Mouse (Mus musculus): ENCODE measurements around the gene Mien1. TPM values are rescaled to one million over a fixed set of nuclear protein-coding genes. Genes with fewer than 3 reads are reported as not detected.
A peak's percentile ranks its signal among the peaks of the same experiment; 100 is the strongest.

Mien1 gene
- polyA plus RNA-seq (2015; fragmentation: Nextera tagmentation; extraction: Ambion mirVana): 227 and 241 TPM in 2 replicates

- peak; percentile 94 for DNase-seq (ENCODE audit: low spot score)
Observed at GRCm38 (mm10) chr11:98438331-98439158, at the start of gene Mien1. TSS of gene Mien1 (minus strand) at chr11:98438991.

GRCm38 (mm10) chr11:98487526-98488040, 48.8 kb upstream of the Mien1 start:
- peak; percentile 24 for DNase-seq (ENCODE audit: low spot score)

- DNase-seq (ENCODE audit: low spot score): no peak
Observed at GRCm38 (mm10) chr11:98485749-98486148, 47.0 kb upstream of the Mien1 start.

GRCm38 (mm10) chr11:98482067-98482466, 43.3 kb upstream of the Mien1 start:
- DNase-seq (ENCODE audit: low spot score): no peak

GRCm38 (mm10) chr11:98481231-98481630, 42.4 kb upstream of the Mien1 start:
- no peak for DNase-seq (ENCODE audit: low spot score)

GRCm38 (mm10) chr11:98479940-98480497, 41.2 kb upstream of the Mien1 start:
- DNase-seq (ENCODE audit: low spot score): no peak

GRCm38 (mm10) chr11:98479026-98479939, 40.5 kb upstream of the Mien1 start:
- peak; percentile 67 for DNase-seq (ENCODE audit: low spot score)

- peak; percentile 46 for DNase-seq (ENCODE audit: low spot score)
Observed at GRCm38 (mm10) chr11:98477011-98477701, 38.4 kb upstream of the Mien1 start.

- DNase-seq (ENCODE audit: low spot score): no peak
Observed at GRCm38 (mm10) chr11:98476434-98476807, 37.6 kb upstream of the Mien1 start.

GRCm38 (mm10) chr11:98475630-98476433, 37.0 kb upstream of the Mien1 start:
- DNase-seq (ENCODE audit: low spot score): no peak

- DNase-seq (ENCODE audit: low spot score): no peak
Observed at GRCm38 (mm10) chr11:98474967-98475366, 36.2 kb upstream of the Mien1 start.

GRCm38 (mm10) chr11:98473916-98474479, 35.2 kb upstream of the Mien1 start:
- no peak for DNase-seq (ENCODE audit: low spot score)

- no peak for DNase-seq (ENCODE audit: low spot score)
Observed at GRCm38 (mm10) chr11:98472696-98473095, 33.9 kb upstream of the Mien1 start.

GRCm38 (mm10) chr11:98470795-98471194, 32.0 kb upstream of the Mien1 start:
- no peak for DNase-seq (ENCODE audit: low spot score)

GRCm38 (mm10) chr11:98469761-98470714, 31.2 kb upstream of the Mien1 start:
- peak; percentile 79 for DNase-seq (ENCODE audit: low spot score)

GRCm38 (mm10) chr11:98464516-98464915, 25.7 kb upstream of the Mien1 start:
- peak; percentile 65 for DNase-seq (ENCODE audit: low spot score)

GRCm38 (mm10) chr11:98463911-98464310, 25.1 kb upstream of the Mien1 start:
- peak; percentile 74 for DNase-seq (ENCODE audit: low spot score)

- DNase-seq (ENCODE audit: low spot score): no peak
Observed at GRCm38 (mm10) chr11:98462255-98462654, 23.5 kb upstream of the Mien1 start.

Data from thymus, postnatal 0 days (tissue).